Mouse (Mus musculus) spleen, adult 2 months (tissue): ENCODE measurements around the gene Prkd1. TPM values are rescaled to one million over a fixed set of nuclear protein-coding genes. Genes with fewer than 3 reads are reported as not detected.
"Not testable (repeated sequence)": the region's sequence is repeated elsewhere in the genome, so short reads cannot be mapped to it uniquely, and the experiment has no call there.

Source experiments
- DNase-seq, 2 experiments: peaks; one replicate each; pipeline versions ENCODE4 v3.0.0 to v3.0.0-alpha.2; 2012 to 2021; ENCODE audit warnings: low spot score in 2 of 2, low read depth in 1 of 2
- H3K27ac ChIP-seq: fragments of 200-500 bp; 2 replicates; pipeline ENCODE4 v1.5.1; 2012; ENCODE audit warnings: low read length, inconsistent platforms; ENCODE audit not compliant: insufficient read depth
- H3K27me3 ChIP-seq: fragments of 200-500 bp; 2 replicates; pipeline ENCODE4 v1.6.1; 2012; ENCODE audit warnings: mild to moderate bottlenecking, moderate library complexity, low read length, inconsistent platforms; ENCODE audit not compliant: control insufficient read depth, insufficient read depth
- H3K36me3 ChIP-seq: fragments of 200-500 bp; 2 replicates; pipeline ENCODE4 v1.6.1; 2012; ENCODE audit warnings: mild to moderate bottlenecking, low read length, inconsistent platforms; ENCODE audit not compliant: control insufficient read depth, insufficient read depth
- H3K4me1 ChIP-seq: fragments of 200-500 bp; 2 replicates; pipeline ENCODE4 v1.6.1; 2011; ENCODE audit warnings: inconsistent platforms; ENCODE audit not compliant: control insufficient read depth, insufficient read depth, insufficient read length
- H3K4me3 ChIP-seq: fragments of 200-500 bp; 2 replicates; pipeline ENCODE4 v1.5.1; 2011; ENCODE audit warnings: mild to moderate bottlenecking, inconsistent platforms; ENCODE audit not compliant: insufficient read depth, insufficient read length; ENCODE audit errors: extremely low read depth
- CTCF ChIP-seq: fragments of 200-500 bp; IDR thresholded peaks from 2 replicates; pipeline ENCODE4 v1.5.1; 2011; ENCODE audit warnings: mild to moderate bottlenecking, inconsistent platforms; ENCODE audit not compliant: insufficient read depth, insufficient read length, insufficient replicate concordance; ENCODE audit errors: extremely low read depth
- POLR2A ChIP-seq: fragments of 200-500 bp; IDR thresholded peaks from 2 replicates; pipeline ENCODE4 v1.6.1; 2011; ENCODE audit warnings: low read depth, low read length, inconsistent platforms
- WGBS: fragments of 180-500 bp; shearing (Covaris S2); methylation state at CpG from one replicate; pipeline ENCODE4 v1.1.7; 2018; 5-methylcytosine and 5-hydroxymethylcytosine counted together
- polyA plus RNA-seq: library from polyadenylated mRNA; depleted of rRNA; stranded (reverse); fragments of >200 nt; gene quantifications from 2 replicates; pipeline ENCODE4 v1.2.3, GENCODE M21; 2012; rRNA removed

Prkd1 gene
- 0.73 and 0.81 TPM in 2 replicates for polyA plus RNA-seq

- no peak for TF ChIP-seq CTCF
- no peak for TF ChIP-seq POLR2A
- no peaks in the 10 kb centered on the region for H3K36me3 ChIP-seq
- no peak for DNase-seq
- H3K27ac ChIP-seq, result peak within 1 kb of the TSS; percentile 22; the same call in 1 of the 2 replicates
- WGBS, result 4% methylated on average over 107 of the region's 114 CpGs
- H3K4me1 ChIP-seq, result no peaks in the 10 kb centered on the region; the same call in 1 of the 2 replicates
- peak within 1 kb of the TSS; percentile 14 for H3K4me3 ChIP-seq
- H3K27me3 ChIP-seq, result peaks cover 9% of the 10 kb centered on the region
Observed at GRCm38 (mm10) chr12:50648671-50649541, at the start of gene Prkd1. TSS of gene Prkd1 (minus strand) at chr12:50649098.

GRCm38 (mm10) chr12:50697492-50697891 is 48.6 kb upstream of the Prkd1 start:
- Histone ChIP-seq H3K4me3 (no peak overlapping the region), H3K4me1 (no peaks in the 10 kb centered on the region), H3K27me3 (no peaks in the 10 kb centered on the region), H3K36me3 (no peaks in the 10 kb centered on the region), H3K27ac (no peak overlapping the region)
- no peak for TF ChIP-seq POLR2A
- no peak for TF ChIP-seq CTCF
- WGBS, result 14% methylated on average over 3 of the region's 3 CpGs
- DNase-seq, result no peak

GRCm38 (mm10) chr12:50648176-50648670 is 675 bp downstream of the Prkd1 start:
- Histone ChIP-seq H3K27me3 (peaks cover 9% of the 10 kb centered on the region), H3K4me1 (no peaks in the 10 kb centered on the region; the same call in 1 of the 2 replicates), H3K27ac (0 out of 2 replicates have a peak overlapping the region, but pooled peaks have one; percentile 22), H3K4me3 (peak overlapping the region; percentile 7; the same call in 1 of the 2 replicates), H3K36me3 (no peaks in the 10 kb centered on the region)
- no peak for DNase-seq
- TF ChIP-seq POLR2A (no peak), CTCF (no peak)
- 9% methylated on average over 16 of the region's 16 CpGs for WGBS

- Histone ChIP-seq H3K27me3 (peaks cover 9% of the 10 kb centered on the region), H3K27ac (no peak overlapping the region), H3K4me1 (no peaks in the 10 kb centered on the region; the same call in 1 of the 2 replicates), H3K36me3 (no peaks in the 10 kb centered on the region), H3K4me3 (no peak overlapping the region)
- TF ChIP-seq POLR2A, result no peak
- TF ChIP-seq CTCF, result no peak
- DNase-seq, result no peak
- 93% methylated on average over 4 of the region's 4 CpGs for WGBS
Observed at GRCm38 (mm10) chr12:50646857-50647256, 2.0 kb downstream of the Prkd1 start.

DNA sequence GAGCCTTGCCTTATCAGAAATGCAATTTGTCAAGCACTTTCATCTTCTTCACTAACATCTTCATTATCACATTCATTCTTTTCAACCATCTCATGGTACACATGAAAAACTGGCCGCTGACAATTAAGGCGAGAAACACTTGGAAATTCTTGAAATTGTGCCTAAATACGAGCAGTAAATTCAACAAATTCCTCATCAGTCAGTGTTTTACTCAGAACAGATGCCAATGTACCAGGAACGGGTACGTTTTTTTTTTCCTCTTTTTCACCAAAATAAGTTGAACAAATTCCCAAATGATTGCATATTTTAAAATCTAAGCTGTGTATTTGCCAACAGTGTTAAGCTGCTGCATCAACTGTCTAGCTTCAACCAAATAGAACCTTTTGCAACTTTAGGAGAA is 6.2 kb downstream of the Prkd1 start:
- no peak for TF ChIP-seq CTCF
- Histone ChIP-seq H3K27ac (no peak overlapping the region), H3K4me1 (no peaks in the 10 kb centered on the region), H3K27me3 (no peaks in the 10 kb centered on the region), H3K4me3 (no peak overlapping the region), H3K36me3 (no peaks in the 10 kb centered on the region)
- 82% methylated on average over 5 of the region's 5 CpGs for WGBS
- no peak for DNase-seq

- H3K4me3 ChIP-seq, result no peak overlapping the region
- no peak for DNase-seq
- H3K27me3 ChIP-seq, result no peaks in the 10 kb centered on the region
- no peak overlapping the region for H3K27ac ChIP-seq
- no peaks in the 10 kb centered on the region for H3K36me3 ChIP-seq
- TF ChIP-seq POLR2A, result no peak
- TF ChIP-seq CTCF, result no peak
- WGBS, result 64% methylated on average over 4 of the region's 4 CpGs
- H3K4me1 ChIP-seq, result no peaks in the 10 kb centered on the region
Observed at GRCm38 (mm10) chr12:50640171-50640570, 8.7 kb downstream of the Prkd1 start.

DNA sequence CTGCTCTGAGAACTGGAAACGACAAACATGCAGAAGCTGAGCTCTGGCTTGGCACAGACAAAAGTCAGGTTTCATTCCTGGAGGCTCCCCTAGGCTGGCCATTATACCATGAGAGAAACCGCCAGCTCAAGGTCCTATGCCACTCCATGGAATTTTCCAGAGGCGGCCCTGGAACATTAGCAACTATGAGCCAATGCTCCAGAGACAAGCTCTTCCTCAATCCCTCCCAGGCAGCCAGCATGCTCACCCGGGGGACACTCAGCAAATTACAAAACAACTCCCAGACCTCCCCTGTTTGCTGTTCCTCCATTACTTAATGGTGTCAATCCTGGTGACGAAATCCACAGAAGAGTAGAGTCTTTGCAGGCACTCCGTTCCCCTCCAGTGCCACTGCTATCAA is 14.5 kb downstream of the Prkd1 start:
- Histone ChIP-seq H3K27ac (no peak overlapping the region), H3K4me3 (no peak overlapping the region), H3K27me3 (no peaks in the 10 kb centered on the region), H3K36me3 (no peaks in the 10 kb centered on the region), H3K4me1 (no peaks in the 10 kb centered on the region)
- TF ChIP-seq POLR2A (no peak), CTCF (no peak)
- DNase-seq, result no peak
- 74% methylated on average over 6 of the region's 6 CpGs for WGBS

GRCm38 (mm10) chr12:50626100-50626499 is 22.8 kb downstream of the Prkd1 start:
- not testable (repeated sequence) for H3K27me3 ChIP-seq, H3K27ac ChIP-seq, H3K4me1 ChIP-seq, H3K4me3 ChIP-seq, DNase-seq, H3K36me3 ChIP-seq
- WGBS, result 69% methylated on average over 2 of the region's 2 CpGs
